Mouse (Mus musculus) cortical plate, adult 2 months (tissue): Measurements from ENCODE around the gene Tfap2a.

Source experiments
- CTCF ChIP-seq: fragments of 200-500 bp; IDR thresholded peaks from 2 replicates; pipeline ENCODE4 v1.5.1; 2011; ENCODE audit warnings: mild to moderate bottlenecking, control low read depth, low read length; ENCODE audit not compliant: insufficient read depth; ENCODE audit errors: extremely low read depth
- POLR2A ChIP-seq: fragments of 200-500 bp; IDR thresholded peaks from 2 replicates; pipeline ENCODE4 v1.6.1; 2011; ENCODE audit warnings: mild to moderate bottlenecking, low read length, control low read depth; ENCODE audit not compliant: insufficient read depth; ENCODE audit errors: extremely low read depth

DNA sequence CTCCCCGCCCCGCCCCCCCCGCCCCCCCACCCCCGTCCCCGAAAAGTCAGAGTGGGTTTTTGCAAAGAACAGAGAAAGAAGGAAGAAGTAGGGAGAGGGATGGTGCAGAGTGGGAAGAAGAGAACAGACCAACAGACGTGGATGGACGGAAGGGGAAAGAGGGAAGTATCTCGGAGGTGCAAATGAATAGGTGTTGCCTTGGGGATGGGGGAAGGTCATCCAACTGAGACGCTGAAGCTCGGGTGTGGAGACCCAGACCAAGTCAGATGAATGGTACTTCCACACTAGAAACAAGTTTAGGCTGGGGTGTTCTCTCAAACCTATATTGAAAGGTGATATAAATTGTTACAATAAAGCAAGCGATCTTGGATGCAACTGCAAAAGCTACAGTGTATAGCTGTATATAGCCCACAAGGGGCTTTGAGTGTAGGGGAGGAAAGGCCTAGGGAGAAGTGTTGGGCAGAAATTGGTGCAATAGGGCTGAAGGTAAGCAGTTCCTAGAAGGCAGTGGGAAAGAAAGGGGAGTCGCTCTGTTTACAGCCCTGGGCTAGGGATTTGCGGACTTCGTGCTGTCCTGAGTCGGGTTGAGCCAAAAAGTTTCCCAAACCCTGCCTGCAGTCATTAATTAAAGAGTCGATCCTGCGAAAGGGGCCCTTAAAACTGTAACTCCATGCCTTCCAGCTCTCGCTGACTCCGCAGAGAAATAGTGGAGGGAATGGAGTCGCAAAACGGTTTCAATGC, 28.7 kb downstream of the Tfap2a start:
- TF ChIP-seq CTCF: no peak
- TF ChIP-seq POLR2A: no peak
